In the genomic region with DNA sequence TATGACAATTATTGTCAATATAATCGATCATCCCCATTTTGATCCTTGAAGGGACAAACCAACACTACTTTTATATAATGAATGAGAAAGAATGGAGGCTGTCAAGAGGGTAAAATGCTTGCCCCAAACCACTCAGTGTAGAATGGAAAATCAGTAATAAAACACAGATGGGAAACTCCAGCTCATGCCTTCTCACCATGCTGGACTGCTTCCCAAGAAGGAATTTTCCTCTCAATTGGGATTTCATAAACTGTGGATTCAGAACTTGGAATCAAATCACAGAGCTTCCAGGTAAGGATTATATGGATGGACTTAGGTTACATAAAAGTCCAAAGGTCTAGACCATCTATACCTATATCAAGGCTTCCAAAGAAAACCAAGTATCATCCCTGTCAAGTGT, we compare ENCODE assay signal across 23 mouse cellular contexts.
"Had no signal": no experiment of that assay in that cellular context is flagged by ENCODE, and none has a peak within 500 bp of the region (broad histone marks: within the 10 kb centered on the region; RNA-seq: fewer than 3 reads in every experiment).

No protein-coding gene starts in this region.

- H3K4me3 ChIP-seq: heart, adult 2 months; heart, embryonic 13.5 days; heart, embryonic 15.5 days; hindbrain, embryonic 13.5 days; hindbrain, embryonic 15.5 days; layer of hippocampus, adult 2 months; left cerebral cortex, adult 2 months; limb, embryonic 13.5 days; liver, embryonic 13.5 days; liver, embryonic 15.5 days had no signal

- ATAC-seq: hindbrain, postnatal 0 days; intestine, embryonic 16.5 days had no signal

- H3K4me2 ChIP-seq: heart, embryonic 11.5 days; heart, embryonic 13.5 days; heart, embryonic 15.5 days; hindbrain, embryonic 13.5 days; hindbrain, embryonic 15.5 days; limb, embryonic 13.5 days; liver, embryonic 11.5 days; liver, embryonic 13.5 days; liver, embryonic 15.5 days had no signal

- H3K27ac ChIP-seq: heart, adult 2 months; heart, embryonic 13.5 days; heart, embryonic 15.5 days; hindbrain, embryonic 13.5 days; hindbrain, embryonic 15.5 days; hindbrain, postnatal 0 days; layer of hippocampus, adult 2 months; left cerebral cortex, adult 2 months; limb, embryonic 13.5 days; liver, embryonic 13.5 days; liver, embryonic 15.5 days had no signal

- H3K27me3 ChIP-seq: heart, embryonic 13.5 days; heart, embryonic 15.5 days; hindbrain, embryonic 13.5 days; hindbrain, embryonic 15.5 days; limb, embryonic 13.5 days; liver, embryonic 13.5 days; liver, embryonic 15.5 days had no signal

- H3K36me3 ChIP-seq: heart, embryonic 13.5 days; heart, embryonic 15.5 days; hindbrain, embryonic 13.5 days; hindbrain, embryonic 15.5 days; limb, embryonic 13.5 days; liver, embryonic 13.5 days; liver, embryonic 15.5 days had no signal

- H3K9ac ChIP-seq: heart, embryonic 13.5 days; heart, embryonic 15.5 days; hindbrain, embryonic 13.5 days; hindbrain, embryonic 15.5 days; limb, embryonic 13.5 days; liver, embryonic 13.5 days; liver, embryonic 15.5 days had no signal

- H3K9me3 ChIP-seq: heart, embryonic 13.5 days; heart, embryonic 15.5 days; hindbrain, embryonic 13.5 days; hindbrain, embryonic 15.5 days; limb, embryonic 13.5 days; liver, embryonic 13.5 days; liver, embryonic 15.5 days had no signal

- H3K4me1 ChIP-seq: heart, embryonic 15.5 days; hindbrain, embryonic 15.5 days; limb, embryonic 13.5 days; liver, embryonic 13.5 days; liver, embryonic 15.5 days had no signal

- DNase-seq: gastrocnemius, postnatal 14 days; heart, adult 2 months; heart, postnatal 14 days; heart, postnatal 36 days; kidney, adult 11 months; kidney, adult 2 months; kidney, postnatal 10 days; kidney, postnatal 25 days; kidney, postnatal 4 days; liver; liver, embryonic 13.5 days had no signal
